Mouse (Mus musculus): Measurements from ENCODE around the gene Chst11. TPM values are rescaled to one million over a fixed set of nuclear protein-coding genes. Genes with fewer than 3 reads are reported as not detected.

The Chst11 gene
- polyA plus RNA-seq (2017; shearing (Covaris generic)): 0.26 TPM

GRCm38 (mm10) chr10:82984950-82985699, at the start of gene Chst11:
TSS of gene Chst11 (plus strand) at chr10:82985498.

Other genes with a start within 250 kb of the Chst11 start
- 51.2 TPM for gene Nfyb, start 221.4 kb upstream of the Chst11 start, polyA plus RNA-seq (2017; shearing (Covaris generic))
- 75.2 TPM for gene Txnrd1, start 151.5 kb upstream of the Chst11 start, polyA plus RNA-seq (2017; shearing (Covaris generic))
- 0.39 TPM for gene Eid3, start 118.9 kb upstream of the Chst11 start, polyA plus RNA-seq (2017; shearing (Covaris generic))

Data from effector memory CD4-positive, alpha-beta T cell, adult 5 months (primary cell).